Mouse (Mus musculus) left cerebral cortex, adult 2 months (tissue): ENCODE data around the gene Asap3. TPM values are rescaled to one million over a fixed set of nuclear protein-coding genes. Genes with fewer than 3 reads are reported as not detected.

Experiments
- DNase-seq, 2 experiments: peaks; one replicate each; pipeline ENCODE4 v3.0.0; 2021 to 2022; ENCODE audit warnings: low spot score in 2 of 2, mixed read lengths in 1 of 2; ENCODE audit errors: extremely low spot score in 1 of 2
- H3K27ac ChIP-seq: fragments of 200-600 bp; 2 replicates; pipeline ENCODE4 v1.8.1; 2022
- H3K4me3 ChIP-seq: fragments of 200-600 bp; 2 replicates; pipeline ENCODE4 v1.8.1; 2022
- CTCF ChIP-seq: fragments of 200-600 bp; IDR thresholded peaks from 2 replicates; pipeline ENCODE4 v1.8.1; 2022; ENCODE audit warnings: antibody characterized with exemption, mild to moderate bottlenecking, moderate library complexity
- intact Hi-C: fragments of 180-260 bp; cut with DNase I; formaldehyde crosslinking; loops from one replicate; pipeline ENCODE4 v1.15.1; 2025
- total RNA-seq, 2 experiments: library from RNA; stranded (reverse); gene quantifications; 2 replicates each; pipeline ENCODE4 v1.2.3; 2021

Gene Asap3
- total RNA-seq, 2 experiments from 2014 or later: 2.2 to 2.4 TPM

DNA sequence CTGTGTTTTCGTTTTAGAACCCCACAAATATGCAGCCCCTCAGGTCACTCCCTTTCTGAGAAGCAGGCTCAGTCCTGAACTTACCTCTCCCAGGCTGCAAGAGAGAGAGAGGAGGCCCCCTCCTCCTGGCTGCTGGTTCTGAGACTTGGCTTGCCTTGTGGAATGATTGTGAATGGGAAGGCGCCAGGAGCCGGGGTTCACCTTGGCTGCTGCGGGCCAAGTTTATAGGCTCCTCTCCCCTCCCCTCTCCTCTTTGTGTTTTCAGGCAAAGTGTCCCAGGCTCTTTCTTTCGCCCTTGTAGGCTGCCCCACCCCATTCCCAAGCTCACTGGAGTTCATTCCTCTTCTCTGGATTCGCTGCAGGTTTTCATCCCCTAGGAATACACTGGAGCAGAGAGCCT, 778 bp downstream of the Asap3 start:
- DNase-seq: no peak
- no peak overlapping the region; the same call in 1 of the 2 replicates for H3K27ac ChIP-seq
- intact Hi-C loops: no loop called here
- H3K4me3 ChIP-seq: peak overlapping the region; percentile 50
- TF ChIP-seq CTCF: no peak

DNA sequence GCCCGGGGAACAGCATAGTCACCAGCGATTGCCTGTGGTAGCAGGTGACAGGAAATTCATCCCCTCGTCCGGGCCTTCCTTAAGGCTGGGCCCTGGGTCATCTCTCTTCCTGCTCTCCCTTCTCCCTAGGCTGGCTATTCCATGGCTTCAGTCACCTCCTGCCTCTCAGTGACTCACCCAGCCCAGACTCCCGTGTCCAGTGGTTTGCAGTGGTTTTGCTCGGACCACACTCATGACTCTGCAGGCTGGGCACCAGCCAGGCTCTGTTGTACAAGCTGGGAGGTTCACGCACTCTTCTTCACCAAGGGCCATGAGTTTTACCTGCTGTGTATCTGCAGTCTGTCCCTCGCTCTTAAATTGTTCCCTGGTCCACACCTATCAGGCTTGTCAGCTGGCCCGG, 4.8 kb downstream of the Asap3 start:
- no peak for TF ChIP-seq CTCF
- intact Hi-C loops: no loop called here
- Histone ChIP-seq H3K4me3 (no peak overlapping the region), H3K27ac (no peak overlapping the region)
- no peak for DNase-seq

DNA sequence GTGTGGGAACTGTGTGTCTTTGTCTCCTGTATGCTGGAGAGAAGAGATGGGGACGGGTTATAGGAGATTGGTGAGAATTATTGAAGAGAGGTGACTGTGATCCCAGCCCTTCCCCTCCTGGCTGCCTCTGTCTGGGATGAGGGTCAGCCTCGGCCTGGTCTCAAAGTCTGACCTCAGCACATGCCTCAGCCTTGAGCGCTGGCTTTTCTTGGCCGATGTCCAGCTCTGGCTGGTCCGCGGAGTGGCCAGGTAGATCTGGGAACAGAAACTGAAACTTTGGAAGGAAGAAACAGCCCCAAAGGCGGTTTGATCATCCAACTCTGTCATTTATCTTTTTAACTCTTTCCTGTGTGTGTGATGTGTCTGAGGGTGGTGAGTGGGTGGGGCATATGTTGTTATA, 7.5 kb downstream of the Asap3 start:
- no peak overlapping the region for H3K4me3 ChIP-seq
- no peak overlapping the region for H3K27ac ChIP-seq
- TF ChIP-seq CTCF: no peak
- intact Hi-C loops: no loop called here
- no peak for DNase-seq

DNA sequence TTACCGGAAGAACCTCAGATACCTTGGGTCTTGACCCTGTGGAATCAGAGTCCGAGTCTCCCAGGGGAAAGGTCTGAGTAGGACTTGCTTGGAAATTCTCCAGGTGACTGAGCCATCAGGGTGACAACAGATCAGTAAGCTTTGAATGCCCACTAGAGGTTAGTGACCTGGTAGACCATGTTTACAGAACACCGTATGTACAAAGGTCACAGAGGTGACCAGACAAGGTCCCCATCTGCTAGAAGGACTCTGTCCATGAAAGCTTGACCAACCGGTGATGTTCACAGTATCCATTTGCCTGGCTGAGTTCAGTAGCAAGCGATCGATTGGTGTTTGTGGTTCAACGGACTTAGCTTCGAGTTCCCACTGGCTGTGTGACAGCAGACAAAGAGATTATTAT, 8.7 kb downstream of the Asap3 start:
- no peak for DNase-seq
- no peak overlapping the region for H3K27ac ChIP-seq
- intact Hi-C loops: no loop called here
- H3K4me3 ChIP-seq: no peak overlapping the region
- no peak for TF ChIP-seq CTCF

DNA sequence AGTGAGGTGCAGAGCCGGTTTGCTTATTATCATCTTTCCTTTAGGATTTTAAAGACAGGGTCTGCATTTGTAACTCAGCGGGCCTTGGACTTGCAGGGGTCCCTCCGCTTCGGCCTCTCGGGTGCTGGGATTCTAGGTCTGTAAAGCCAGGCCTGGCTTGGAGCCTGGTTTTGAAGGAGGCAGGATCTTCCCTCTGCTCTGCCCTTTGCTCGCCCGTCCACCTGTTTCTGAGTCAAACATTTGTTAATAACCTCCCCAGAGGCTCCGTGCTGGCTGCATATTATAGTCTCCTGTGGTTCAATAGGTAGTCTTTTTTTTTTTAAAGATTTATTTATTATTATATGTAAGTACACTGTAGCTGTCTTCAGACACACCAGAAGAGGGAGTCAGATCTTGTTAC, 9.4 kb downstream of the Asap3 start:
- TF ChIP-seq CTCF: no peak
- Histone ChIP-seq H3K4me3 (no peak overlapping the region), H3K27ac (no peak overlapping the region)
- DNase-seq: no peak
- intact Hi-C loops: no loop called here

DNA sequence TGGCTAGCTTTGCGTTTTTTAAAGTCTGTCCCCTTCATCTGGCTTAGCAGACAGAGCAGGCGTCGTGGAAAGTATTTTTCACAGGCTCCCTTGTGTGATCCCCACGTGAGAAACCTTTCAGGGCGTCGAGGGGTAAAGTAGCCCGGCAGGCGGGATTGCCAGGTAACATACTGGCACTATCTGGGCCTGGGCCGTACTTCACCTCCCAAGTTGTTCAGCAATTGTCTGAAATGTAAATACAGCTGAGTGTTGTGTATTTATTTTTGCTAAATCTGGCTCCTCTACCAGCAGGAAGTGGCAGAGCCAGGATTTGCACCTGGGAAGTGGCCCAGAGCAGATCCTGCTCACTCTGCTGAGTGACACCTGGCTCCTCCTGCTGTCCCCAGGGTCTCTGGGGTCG, 10.9 kb downstream of the Asap3 start:
- no peak overlapping the region for H3K4me3 ChIP-seq
- TF ChIP-seq CTCF: no peak
- no peak overlapping the region for H3K27ac ChIP-seq
- intact Hi-C loops: no loop called here
- DNase-seq: no peak

DNA sequence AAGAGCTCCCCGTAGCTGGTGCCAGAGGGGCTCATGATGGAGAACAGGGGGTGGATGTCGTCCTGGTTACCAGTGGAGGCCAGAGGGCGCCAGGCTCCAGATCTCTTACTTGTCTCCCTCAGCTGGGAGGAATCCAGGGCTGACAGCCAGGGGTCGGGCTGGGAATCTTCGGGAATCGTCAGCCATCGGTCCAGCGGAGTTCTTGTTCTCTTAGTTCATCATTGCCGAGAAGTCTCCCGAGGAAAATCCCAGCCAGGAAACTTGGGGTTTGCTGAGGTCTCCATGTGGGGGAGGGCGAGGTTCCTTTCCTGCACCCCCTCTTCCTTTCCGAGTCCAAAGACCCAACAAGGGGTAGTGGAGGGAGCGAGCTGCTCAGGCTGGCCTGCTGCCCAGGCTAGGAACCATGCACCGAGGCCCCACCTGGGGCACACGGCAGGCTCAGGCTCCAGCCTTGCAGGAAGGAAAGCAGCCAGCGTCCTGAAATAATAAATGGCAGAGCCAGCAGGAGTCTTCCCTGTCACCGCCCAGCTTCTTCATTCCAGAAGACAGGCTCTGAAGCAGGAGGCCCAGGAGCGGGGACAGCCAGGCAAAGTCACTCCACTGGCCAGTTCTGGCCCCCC, 12.5 kb downstream of the Asap3 start:
- TF ChIP-seq CTCF: no peak; the same call in 1 of the 2 replicates
- intact Hi-C loops: no loop called here
- no peak for DNase-seq
- no peak overlapping the region for H3K4me3 ChIP-seq
- H3K27ac ChIP-seq: peak overlapping the region; percentile 34; the same call in 1 of the 2 replicates

DNA sequence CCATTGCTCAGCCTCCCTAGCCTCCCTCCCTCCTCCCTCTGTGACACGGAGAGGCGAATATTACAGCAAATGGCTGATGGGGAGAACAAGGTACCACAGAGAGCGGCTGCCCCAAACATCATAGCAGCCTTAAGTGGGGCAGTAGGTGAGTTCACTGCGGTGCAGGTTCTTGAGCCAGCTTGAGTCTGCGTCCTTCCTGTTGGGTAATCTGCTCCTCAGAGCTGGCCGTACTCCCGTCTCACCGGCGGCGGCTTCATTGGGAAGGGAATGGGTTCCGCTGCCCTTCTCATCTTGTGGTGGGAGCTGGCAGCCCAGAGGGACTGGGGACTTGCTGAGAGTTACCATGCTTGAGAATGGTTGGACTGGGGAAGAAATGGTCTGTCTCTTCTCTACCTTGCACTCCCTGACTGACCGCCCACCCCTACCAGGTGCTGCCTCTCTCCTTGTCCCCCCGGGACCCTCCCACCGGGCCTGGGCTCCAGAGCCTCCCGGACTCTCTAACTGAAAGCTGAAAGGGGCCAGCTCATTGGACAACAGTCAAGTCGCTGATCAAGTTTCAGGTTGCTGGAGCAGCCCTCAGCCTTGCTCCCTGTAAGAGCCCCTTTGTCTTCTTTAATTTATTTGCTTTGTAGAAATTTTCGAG, 14.1 kb downstream of the Asap3 start:
- Histone ChIP-seq H3K4me3 (no peak overlapping the region), H3K27ac (no peak overlapping the region)
- no peak for TF ChIP-seq CTCF
- intact Hi-C loops: no loop called here
- DNase-seq: no peak

DNA sequence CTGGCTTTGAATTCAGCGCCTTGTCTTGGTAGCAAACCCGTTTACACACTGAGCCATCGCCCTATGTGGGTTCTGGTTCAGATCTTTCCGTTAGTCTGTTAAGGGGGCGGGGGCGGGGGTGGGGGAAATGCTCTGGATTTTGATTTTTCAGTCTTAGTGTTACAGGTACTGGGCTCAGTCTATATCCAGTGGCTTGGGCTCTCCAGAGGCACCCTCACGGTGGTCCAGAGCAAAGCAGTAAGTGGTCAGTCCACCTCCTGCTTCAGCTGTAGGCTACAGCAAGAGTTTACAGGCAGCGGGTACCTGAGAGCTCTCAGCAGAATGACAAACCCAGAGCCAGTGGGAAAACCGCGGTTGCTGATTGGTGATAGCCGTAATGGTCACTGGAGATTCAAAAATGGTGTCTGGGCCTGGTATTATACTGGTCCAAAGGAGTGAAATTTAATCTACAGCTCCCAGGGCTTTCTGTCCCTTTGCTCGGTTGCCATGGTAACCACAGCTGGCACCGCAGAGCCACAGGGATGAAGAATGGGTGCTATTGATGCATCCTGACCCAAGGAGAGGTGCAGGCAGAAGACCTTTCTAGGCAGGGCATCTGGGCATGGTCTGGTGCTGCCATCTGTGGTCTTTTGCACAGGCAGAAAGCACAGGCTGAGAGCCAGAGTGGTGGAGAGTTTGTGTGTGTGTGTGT, 17.5 kb downstream of the Asap3 start:
- no peak overlapping the region for H3K4me3 ChIP-seq
- DNase-seq: no peak
- no peak overlapping the region for H3K27ac ChIP-seq
- intact Hi-C loops: no loop called here
- TF ChIP-seq CTCF: no peak; the same call in 1 of the 2 replicates

DNA sequence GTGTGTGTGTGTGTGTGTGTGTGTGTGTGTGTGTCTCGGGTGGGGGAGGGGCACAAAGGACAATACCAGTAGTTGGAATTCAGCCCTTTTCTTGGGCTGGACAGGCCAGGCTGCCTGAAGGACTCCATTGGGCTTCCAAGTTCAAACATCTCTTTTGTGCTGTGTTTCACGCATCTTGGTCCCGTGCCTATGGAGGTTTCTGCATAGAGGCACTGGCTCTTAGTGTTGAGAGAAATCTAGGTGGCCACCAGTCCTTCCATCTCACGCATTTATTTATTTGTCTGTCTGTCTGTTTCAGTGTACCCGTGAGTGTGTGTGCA, 18.0 kb downstream of the Asap3 start:
- Histone ChIP-seq H3K27ac (no peak overlapping the region), H3K4me3 (no peak overlapping the region)
- intact Hi-C loops: no loop called here
- no peak for DNase-seq
- TF ChIP-seq CTCF: no peak

DNA sequence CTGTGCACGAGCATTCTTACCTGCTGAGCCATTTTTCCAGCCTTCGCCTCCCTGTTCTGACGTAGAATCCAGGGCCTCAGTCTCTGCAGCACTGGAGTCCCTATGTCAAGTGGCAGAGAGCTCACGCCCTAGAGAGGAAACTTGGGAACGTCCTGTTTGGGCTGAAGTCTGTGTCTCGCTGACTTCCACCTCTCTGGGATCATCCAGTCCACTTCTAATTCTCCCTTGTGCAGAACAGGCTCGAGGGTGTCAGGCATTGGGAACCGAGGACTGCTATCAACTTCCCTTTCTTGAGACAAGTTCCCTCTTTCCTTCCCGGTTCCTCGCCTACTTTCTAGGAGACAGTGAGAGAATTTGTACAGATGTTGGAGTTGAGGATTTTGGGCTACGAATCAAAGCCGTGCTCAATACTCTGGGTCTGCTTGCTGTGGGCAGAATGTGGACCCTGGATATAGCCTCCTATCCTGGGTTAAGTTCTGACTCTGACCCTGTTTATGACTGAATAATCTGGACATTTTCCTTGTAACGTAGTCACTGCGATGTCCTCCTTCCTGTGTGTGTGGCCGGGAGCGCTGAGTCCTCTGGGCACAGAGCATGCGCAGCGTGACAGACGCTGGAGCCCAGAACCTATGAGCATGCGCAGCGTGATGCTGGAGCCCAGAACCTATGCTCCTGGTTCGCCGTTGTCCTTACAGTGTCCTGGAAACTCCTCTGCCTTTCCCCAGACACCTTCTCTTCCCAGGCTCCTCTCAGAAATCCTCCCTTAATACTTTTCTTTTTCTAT, 18.7 kb downstream of the Asap3 start:
- no peak for TF ChIP-seq CTCF
- no peak for DNase-seq
- Histone ChIP-seq H3K27ac (0 out of 2 replicates have a peak overlapping the region, but pooled peaks have one; percentile 32), H3K4me3 (no peak overlapping the region)
- intact Hi-C loops: no loop called here

DNA sequence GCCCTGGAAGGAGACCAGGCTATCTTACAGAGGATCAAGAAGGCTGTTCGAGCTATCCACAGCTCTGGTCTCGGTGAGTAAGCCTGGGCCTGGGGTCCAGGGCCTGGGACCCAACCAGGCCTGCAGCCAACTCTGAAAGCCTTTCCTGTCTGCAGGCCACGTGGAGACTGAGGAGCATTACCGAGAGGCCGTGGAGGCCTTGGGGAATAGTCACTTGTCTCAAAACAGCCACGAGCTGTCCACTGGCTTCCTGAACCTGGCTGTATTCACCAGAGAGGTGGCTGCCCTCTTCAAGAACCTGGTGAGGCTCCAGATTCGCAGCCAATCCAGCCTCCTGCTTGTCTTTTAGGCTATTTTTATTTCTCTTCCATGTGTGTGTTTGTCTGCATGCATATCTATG, 21.2 kb downstream of the Asap3 start:
- Histone ChIP-seq H3K4me3 (no peak overlapping the region), H3K27ac (no peak overlapping the region)
- no peak for DNase-seq
- no peak for TF ChIP-seq CTCF
- intact Hi-C loops: no loop called here
